Mouse (Mus musculus) cerebellum, postnatal 4 days (tissue): ENCODE measurements around the gene Atp1a1.

ENCODE experiments used
- DNase-seq, 2 experiments: peaks; one replicate each; pipeline ENCODE4 v3.0.0; 2022; ENCODE audit warnings: low spot score in 2 of 2, mixed read lengths in 1 of 2

Gene Atp1a1

DNA sequence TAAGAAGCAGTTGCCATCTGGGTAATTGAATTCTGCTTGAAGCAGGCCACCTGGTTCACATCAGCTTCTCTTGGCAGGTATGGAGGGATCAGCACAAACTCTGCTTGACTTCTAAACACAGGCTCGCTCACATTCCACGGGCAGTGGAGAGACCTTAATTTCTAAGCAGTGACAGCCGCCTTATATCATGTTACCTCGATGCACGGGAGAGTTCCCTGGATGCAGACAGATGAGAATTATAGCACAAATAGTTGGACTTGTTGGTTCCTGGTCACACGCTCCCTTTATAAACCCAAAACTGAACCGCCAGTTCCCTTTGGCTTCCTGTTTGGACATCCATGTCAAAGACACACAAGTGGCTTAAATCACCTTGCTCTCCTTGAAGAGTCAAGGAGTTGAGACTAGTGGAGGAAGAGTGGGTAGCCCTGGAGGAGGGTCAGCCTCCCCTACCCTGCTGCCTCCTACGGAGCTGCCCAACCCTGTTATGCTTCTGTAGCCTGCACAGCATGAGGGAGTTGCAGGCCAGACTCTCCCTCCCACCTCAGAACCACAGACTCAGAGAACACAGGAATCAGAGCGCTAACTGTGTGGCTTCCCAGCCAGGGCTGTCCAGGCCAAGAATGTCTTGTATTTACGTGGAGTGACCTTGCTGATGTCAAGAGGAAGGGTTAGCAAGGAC lies 7.5 kb upstream of the Atp1a1 start:
- DNase-seq: no peak

DNA sequence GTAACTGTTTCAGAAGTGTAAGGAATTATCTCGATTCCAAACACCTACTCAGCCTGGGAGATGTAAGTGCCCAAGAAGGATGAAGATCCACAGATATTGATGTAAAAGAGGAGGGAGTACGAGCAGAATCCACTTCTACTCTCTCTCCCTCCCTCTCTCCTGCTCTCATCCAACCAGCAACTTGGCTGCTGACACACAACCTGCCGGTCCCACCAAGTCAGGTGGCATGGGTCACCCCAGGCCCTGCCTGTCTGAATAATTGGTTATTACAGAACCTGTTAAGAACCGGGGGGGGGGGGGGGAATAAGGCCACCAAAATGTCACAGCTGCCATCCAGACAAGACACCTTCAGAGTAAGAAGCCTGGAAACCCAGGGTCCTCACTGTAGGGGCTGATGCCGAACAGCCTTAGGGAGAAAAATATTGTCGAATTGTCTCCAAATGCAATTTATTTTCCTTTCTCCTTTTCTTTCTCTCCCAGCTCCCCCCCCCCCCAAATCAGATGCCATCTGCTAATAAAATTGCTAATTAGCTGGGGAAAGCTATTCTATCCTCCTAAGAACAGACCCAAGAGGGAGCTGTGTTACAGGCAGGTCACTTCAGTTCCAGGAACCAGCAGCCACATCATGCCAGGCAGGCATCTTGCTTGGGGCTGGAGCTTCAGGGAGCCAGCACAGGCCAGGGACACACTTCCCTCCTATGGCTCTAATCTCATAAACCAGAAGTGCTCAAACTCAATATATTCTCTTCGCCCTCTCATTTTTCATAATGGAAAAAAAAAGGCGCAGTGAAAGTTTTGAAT lies 6.7 kb upstream of the Atp1a1 start:
- DNase-seq: no peak

DNA sequence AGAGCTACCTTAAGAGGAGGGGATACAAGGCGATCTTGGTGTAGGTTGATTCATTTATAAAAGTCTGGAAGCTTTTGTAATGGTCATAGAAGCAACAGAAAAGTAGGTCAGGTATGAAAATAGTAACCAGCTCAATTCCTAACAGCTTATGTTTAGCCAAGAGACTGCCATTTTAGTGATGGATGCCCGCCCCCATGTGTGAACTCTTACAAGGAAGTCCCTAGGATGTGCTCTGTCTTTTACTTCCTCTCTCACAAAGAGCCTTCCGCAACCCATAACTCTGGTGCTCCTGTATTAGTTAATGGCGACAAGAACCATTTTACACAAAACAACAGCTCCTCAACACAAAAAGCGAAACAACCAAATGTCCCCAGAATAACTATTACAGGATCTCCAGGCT lies 4.8 kb upstream of the Atp1a1 start:
- no peak for DNase-seq

DNA sequence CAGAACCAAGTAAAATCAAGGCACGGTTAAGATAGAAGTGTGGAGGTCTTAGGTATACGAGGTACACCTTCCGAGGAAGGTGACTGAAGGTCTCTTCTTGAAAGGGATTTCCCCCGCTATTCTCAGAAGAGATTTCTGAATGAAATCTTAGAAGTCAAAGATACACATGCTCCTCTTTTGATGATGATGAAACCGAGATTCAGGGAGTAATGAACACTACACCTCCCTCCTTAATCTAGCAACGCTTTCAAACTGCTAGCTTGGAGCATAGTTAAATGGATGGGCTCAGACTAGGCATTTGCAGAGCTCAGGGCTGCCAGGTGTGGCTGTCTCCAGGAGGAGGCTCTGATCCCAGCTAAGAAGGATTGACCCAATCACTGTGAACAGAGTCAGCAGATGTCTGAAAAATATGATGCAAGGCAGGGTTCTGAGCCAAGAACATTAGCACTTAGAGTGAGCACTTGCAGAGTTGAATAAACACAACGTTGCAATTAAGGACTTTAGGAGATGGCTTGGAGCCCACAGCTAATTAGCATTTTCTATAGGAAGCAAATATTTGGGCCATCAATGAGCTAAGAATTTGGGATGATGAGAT lies 2.5 kb upstream of the Atp1a1 start:
- no peak for DNase-seq

DNA sequence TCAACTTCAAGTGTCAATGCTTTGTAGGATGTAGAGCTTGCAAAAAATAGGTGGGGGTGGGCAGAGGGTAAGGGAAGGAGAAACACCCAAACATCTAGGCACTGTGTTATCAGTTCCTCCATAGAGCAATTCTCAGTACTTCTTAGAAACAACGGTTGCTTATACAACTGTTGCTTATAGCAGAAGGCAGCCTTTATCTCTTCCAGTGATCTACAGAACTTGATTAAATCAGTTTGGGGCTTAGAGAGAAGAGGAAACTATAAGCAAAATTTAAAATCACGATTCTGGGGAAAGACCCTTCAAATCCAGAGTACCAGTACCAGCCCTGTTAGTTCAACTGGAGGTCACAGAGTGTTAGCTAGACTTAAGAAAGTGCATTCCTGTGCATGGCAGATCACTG lies 1.2 kb upstream of the Atp1a1 start:
- DNase-seq: no peak

DNA sequence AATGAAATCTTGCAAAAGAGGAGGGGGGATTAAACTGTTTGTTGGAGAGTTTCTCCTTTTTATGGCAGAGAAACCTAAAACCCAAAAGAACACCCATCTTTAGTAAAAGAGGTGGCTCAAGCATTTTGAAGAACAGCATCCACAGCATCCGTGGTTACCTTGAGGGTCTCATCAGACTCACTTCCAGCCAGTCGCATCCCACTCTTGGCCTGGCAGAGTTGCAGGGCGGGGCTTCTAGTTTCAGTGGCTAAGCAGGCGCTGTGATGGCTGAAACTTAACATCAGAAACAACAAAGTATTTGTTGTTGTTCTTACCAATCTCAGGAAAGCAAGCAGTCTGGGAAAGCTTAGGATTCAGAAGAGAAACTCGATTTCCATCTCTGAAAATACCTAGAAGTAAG lies 807 bp upstream of the Atp1a1 start:
- no peak for DNase-seq

DNA sequence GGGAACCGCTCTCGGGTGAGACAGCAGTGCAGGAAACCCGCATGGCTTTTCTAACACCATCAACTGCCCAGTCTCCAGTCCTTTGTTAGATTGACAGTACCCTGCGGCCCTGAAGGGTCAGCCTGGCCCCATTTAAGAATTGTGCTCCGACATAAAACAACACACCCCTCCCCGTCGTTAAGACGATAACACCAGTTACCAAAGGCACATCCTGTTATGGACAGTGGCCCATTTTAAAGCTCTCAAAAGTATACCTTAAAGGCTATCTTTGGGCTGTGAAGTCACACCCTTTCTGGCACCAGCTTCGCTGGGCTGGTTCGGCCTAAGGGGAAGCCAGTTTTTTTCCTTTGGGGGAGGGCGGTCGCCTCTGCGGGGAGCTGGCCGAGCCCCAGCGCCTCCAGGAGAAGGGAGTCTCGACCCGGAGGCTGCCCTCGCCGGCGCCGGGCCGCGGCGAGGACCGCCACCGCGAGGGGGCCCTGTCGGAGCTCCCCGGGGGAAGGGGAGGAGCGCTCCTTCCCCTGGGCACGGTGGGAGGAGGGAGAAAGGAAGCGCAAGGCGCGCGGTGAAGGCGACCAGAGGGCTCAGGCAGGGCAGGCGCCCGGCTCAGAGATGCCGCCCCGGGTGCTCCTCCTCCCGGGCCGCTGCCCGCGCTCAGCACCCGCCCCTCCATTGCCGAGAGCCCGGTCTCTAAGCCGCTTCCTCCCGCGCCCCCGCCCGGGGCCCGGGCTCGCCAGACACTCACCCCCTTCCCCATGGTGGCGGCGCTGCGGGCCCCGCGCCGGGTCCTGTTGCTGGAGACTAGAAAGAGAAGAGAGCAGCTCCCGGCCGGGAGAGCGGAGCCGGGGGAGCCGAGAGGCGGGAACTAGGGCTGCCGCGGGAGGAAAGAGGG lies 579 bp downstream of the Atp1a1 start:
- DNase-seq: peak; percentile 47 to 68

DNA sequence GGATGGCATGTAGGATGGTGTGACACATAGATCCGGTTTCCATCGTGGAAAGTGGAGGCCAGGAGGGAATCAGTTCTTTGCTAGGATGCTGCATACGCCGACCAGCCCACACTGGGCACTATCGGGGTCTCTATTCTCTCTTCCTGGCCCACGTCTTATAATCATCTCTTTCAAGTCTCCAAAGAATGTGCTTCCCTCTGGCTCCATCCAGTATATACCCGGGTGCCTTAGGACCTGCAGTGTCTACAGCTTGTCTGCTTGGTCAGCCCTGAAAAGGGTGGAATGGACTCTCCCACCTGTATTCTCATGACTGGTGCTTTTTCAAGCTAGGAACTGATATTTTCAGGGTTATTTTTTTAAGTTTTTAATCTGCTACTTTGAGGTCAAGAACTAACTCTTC lies 1.3 kb downstream of the Atp1a1 start:
- no peak for DNase-seq

DNA sequence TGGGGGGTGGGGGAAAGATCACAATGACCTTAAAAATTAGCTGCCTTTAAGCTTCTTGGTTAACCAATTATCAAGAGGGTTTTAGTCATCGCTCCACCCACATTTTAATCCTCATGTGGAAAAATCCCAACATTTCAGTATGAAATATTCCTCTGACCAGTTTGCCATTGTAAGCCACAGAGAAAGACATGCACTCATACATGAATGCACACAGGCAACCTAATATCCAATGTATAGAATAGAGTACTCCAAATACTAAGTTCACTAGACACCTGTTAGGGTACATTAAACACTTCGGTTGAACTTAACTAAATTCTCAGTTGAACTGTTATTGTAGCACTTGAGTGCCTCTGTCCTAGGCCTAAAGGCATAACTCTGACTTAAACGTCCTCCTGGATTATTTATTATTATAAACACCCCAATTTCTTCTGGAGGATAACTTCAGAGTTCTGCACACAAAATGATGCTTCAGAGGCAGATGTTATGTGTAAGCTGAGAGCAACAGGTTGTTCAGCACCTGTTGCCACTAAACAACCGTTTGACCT lies 1.9 kb downstream of the Atp1a1 start:
- DNase-seq: no peak

DNA sequence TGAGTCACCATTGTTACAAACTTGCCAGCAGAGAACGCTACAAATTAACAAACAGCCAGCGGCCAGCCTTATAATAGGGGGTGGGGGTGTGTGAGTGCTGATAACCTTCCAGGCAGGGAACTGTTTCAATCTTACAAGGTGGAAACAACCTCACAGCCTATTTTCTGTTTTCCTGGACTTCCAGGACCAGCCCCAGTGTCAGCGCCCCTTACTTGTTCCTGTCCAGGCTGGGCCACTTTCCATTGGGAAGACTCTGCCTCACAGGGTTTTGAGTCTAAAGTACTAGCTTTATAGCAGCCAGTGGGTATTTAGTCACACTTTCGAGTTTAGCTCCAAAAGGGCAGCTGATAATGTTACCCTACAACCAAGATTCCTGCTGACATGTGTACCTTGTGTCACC lies 2.8 kb downstream of the Atp1a1 start:
- no peak for DNase-seq

DNA sequence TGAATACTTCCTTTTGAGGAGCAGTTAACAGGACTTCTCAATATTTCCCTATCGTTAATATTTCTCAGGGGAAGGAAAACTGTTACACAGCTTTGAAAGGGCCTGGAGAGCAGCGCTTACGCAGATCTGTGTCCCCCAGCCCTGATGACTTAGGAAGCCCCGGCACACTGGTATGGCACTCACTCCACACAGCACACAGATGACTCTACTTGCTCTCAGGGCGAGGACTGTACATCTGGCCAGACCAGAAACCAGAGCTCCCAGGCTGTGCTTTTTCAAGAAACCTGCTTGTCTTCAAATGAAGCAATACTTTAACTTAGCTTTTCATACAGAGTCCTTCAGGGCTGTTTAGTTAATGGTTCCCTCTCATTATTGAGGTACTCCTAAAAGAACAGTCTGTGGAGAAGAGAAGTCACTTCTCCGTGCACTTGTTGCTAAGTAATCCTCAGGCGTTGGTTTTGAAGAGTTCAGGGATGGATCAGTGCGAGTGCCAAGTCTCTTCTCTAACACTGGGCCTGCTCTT lies 3.4 kb downstream of the Atp1a1 start:
- DNase-seq: no peak

DNA sequence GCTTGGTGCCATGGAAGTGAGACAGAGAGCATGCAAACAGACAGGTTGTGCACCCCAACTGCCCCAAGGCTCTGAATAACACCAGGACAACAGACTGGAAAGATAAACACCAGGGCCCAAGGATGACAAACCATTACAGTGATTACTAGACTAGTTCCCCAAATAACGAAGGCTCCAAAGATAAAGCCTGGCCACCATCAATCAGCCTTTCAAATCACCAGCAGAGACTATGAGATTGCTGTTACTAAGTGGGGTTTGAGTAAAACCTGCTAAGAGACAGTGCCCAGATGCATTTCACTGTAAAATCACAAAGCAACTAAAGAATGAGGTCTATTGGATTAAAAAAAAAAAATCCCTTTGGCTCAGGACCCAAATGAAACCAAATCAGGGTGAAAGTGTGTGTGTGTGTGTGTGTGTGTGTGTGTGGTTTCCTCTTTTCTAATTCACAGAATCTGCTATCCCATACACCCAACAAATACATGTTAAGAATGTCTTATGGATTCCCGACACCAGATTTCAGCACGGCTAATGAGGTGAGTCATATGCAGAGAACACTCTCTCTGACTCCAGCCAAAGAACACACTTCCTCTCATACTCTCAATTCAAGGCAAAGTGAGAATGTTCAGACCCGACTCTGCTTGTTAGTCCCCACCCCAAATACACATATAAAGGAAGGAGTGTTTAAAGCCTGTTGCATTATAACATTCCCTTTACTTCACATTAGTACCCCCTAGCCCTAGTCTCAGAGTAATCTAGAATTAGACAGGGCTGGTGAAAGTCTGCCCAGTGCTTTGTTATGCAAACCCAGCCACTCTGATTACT lies 4.4 kb downstream of the Atp1a1 start:
- DNase-seq: no peak

DNA sequence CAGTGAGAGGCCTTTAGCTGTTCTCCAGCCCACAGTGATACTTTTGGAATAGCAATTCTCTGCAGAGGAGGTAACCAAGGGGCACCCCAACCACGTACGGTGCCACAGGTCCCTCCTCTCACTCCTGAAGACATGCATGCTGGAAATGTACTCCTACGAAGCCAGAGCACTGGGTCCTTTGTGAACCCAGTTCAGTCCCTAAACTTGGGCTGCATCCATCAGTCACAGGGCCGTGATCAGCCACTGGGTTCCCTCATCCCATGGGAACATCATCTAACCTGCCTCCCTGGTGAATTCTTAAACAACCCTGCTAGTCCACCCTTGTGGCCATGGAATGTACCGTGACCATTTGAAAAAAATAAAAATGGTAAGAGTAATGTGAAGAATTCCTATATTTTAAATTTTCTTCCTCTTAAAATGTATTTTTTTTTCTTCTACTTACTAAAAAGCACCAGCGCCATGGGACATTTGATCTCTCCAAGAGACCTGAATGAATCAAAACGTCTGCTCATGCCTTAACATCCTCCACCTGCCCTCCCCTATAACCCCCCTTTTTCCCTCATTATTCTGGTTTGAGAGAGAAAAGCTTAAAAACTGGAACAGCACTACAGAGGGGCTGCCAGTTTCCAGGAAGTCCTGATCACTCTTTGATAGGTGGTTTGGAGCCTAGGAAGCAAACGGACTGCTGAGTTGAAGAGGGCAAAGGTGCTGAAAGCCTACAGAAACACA lies 5.1 kb downstream of the Atp1a1 start:
- DNase-seq: no peak

DNA sequence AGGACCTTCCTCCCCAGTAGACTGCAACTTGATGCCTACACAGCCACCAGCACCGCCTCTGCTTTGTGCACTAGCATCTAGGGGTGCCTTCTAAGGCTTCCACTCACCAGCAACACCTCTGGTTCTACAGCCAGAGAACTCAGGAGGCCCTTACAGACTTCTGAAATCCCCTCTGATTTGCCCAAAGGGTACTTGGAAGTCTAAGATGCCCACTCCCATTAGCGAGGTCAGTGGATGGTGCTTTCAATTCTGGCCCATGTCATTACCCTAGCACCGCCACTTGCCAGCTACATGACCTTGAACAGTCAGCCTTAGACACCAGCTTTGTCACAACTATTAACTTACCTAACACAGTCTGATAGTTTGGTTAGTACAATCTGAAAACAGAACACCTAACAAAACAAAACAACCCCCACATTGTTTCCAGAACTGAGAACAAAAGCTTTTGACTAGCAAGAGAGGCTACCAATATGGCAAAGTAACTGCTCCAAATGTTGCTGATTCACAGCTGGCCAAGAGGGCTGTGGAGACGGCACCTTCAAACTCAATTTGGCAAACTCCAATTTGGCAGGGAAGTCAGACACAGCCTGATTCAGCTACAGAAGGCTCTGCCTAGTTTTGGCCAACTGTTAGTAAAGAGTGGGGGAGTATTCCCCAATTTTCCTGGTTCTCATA lies 6.1 kb downstream of the Atp1a1 start:
- DNase-seq: no peak

DNA sequence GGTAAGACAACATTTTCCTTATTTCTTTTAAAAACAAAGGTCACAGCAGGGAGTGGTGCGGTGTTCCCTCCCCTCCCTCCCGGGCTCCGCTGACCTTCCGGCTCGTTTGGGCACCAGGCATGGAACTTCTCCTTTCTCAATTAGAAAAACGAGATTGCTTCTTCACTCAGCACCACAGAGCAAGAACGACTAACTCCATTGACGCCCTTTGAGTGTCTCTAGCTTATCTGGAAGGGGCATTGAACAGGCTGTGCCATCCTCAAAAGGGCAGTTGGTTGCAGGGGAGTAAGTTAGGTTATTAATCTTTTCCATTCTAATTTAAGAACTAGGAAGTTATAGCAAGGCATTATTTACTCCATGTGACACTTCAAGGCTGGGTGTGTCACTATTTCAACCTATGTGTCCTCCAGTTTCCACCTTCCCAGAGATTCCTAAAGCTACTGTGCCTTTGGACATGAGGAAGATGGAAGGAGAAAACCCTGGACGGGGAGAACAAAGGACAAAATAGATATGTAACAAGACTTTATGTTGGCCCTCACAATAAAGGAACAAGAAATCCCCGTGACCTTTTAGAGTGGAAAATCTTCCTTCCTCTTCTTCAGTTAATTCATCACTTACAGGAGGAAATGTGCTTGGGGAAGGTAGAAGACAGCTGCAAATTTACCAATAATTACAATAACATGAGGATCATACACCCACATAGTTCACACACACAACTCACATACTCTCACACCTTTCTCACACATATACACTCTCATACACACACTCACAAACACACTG lies 7.0 kb downstream of the Atp1a1 start:
- no peak for DNase-seq

DNA sequence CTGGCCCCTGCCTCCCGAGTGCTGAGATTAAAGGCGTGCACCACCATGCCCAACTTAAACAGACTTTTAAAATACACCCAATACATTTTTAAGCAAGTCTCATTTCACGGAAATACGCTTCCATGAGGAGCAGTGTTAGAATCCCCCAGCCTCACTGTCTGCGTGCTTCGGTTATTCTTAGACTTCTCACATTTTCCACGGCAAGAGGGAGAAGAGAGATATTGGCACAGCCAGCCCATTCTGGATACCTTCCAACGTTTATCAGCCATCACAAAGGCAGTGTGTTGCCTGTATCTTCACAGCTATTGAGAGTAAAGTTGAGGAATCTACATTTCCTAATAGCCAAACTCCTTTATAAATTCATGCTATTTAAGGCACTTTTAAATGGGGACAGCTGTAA lies 7.8 kb downstream of the Atp1a1 start:
- DNase-seq: no peak

DNA sequence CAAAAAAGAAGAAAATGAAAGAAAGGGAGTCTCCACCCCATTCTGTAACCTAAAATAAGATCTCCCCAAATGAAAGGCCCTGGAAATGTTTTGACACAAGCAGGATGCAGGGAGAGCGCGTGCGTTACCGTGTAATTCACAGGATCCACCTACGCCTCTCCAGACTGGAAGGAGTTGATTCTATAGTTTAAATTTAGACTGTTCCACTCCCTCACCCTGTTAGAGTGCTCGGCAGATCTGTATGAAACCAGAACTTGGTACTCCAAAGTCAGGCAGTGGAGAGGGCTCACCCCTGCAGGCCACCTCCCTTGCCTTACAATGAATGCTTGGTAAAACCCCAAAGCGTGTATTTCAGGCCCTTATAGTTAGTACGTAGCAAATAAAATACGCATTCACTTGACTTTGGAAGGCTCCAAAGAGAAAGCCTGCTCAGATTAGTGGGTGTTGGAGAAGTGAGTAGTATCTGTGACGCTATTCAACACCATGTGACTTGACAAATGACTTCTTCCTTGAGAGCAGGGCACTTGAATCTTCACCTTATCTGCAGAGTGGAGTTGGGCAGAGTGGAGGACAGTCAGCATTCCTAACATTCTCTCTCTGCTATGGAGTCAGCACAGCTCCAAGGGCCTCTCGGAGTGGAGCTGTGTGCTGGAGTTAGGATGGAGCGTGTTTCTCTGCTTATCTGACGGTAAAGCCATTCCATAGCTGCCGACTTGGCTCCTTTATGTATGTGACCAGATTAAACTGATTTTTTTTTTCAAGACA lies 8.4 kb downstream of the Atp1a1 start:
- DNase-seq: no peak

DNA sequence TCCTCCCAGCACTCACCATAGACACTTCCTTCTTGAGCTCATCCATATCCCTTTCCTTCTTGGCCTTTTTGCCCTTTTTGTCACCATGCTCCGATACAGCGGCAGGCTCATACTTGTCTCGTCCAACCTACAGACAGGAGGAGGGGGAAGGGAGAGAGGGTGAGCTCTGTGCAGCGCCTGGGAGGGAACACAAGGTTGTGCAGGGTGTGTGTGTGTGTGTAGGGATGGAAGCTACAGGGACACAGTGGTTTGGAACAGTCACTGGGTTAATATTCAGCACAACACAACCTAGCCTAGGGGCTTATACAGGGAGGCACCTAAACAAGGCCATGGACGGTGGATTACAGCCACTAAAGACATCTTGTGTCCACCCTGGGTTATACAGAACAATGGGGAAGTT lies 9.5 kb downstream of the Atp1a1 start:
- no peak for DNase-seq
